Mouse (Mus musculus) heart, embryonic 10.5 days (tissue): ENCODE measurements around the gene Chmp2a. TPM values are rescaled to one million over a fixed set of nuclear protein-coding genes. Genes with fewer than 3 reads are reported as not detected.
A peak's percentile ranks its signal among the peaks of the same experiment; 100 is the strongest.

Experiments used
- DNase-seq: peaks from one replicate; pipeline ENCODE4 v3.0.0-alpha.2; 2017; ENCODE audit warnings: low spot score
- H3K27ac ChIP-seq: fragments of 300-500 bp; sonication (generic); 2 replicates; pipeline ENCODE4 v1.5.1; 2016; ENCODE audit warnings: mild to moderate bottlenecking
- H3K27me3 ChIP-seq: fragments of 300-500 bp; sonication (generic); 2 replicates; pipeline ENCODE4 v1.6.1; 2016; ENCODE audit warnings: mild to moderate bottlenecking; ENCODE audit not compliant: poor library complexity, insufficient read depth, severe bottlenecking
- H3K36me3 ChIP-seq: fragments of 300-500 bp; sonication (generic); 2 replicates; pipeline ENCODE4 v1.6.1; 2016; ENCODE audit warnings: mild to moderate bottlenecking, moderate library complexity
- H3K4me1 ChIP-seq: fragments of 300-500 bp; sonication (generic); 2 replicates; pipeline ENCODE4 v1.6.1; 2016; ENCODE audit warnings: mild to moderate bottlenecking
- H3K4me3 ChIP-seq: fragments of 300-500 bp; sonication (generic); 2 replicates; pipeline ENCODE4 v1.5.1; 2016; ENCODE audit warnings: mild to moderate bottlenecking, moderate library complexity
- H3K9me3 ChIP-seq: fragments of 300-500 bp; sonication (generic); 2 replicates; pipeline ENCODE4 v1.6.1; 2016; ENCODE audit warnings: mild to moderate bottlenecking, moderate library complexity
- WGBS: fragments of 180-500 bp; shearing (Covaris S2); methylation state at CpG from one replicate; pipeline ENCODE4 v1.1.7; 2016; 5-methylcytosine and 5-hydroxymethylcytosine counted together
- polyA plus RNA-seq: library from polyadenylated mRNA; unstranded; fragments of >200 nt; fragmentation: Nextera tagmentation; extraction: Ambion mirVana; gene quantifications from 2 replicates; pipeline ENCODE4 v1.2.1, GENCODE M21; 2016

The Chmp2a gene
- polyA plus RNA-seq, 1 experiment from 2014 or later: 129 TPM

- 29% methylated on average over 16 of the region's 16 CpGs for WGBS
- Histone ChIP-seq H3K27me3 (peaks cover 45% of the 10 kb centered on the region), H3K4me3 (peak overlapping the region; percentile 61), H3K4me1 (peaks cover 27% of the 10 kb centered on the region), H3K27ac (0 out of 2 replicates have a peak overlapping the region, but pooled peaks have one; percentile 37), H3K36me3 (no peaks in the 10 kb centered on the region), H3K9me3 (peaks cover 7% of the 10 kb centered on the region; the same call in 1 of the 2 replicates)
- DNase-seq: no peak
These were observed 8.5 kb upstream of the Chmp2a start for GRCm38 (mm10) chr7:13043120-13043444.

GRCm38 (mm10) chr7:13042511-13042910 is 7.9 kb upstream of the Chmp2a start:
- no peak for DNase-seq
- Histone ChIP-seq H3K4me1 (peaks cover 27% of the 10 kb centered on the region), H3K27ac (no peak overlapping the region), H3K27me3 (peaks cover 45% of the 10 kb centered on the region), H3K4me3 (no peak overlapping the region), H3K36me3 (no peaks in the 10 kb centered on the region), H3K9me3 (peaks cover 7% of the 10 kb centered on the region; the same call in 1 of the 2 replicates)
- 65% methylated on average over 6 of the region's 6 CpGs for WGBS

- Histone ChIP-seq H3K27me3 (peaks cover 45% of the 10 kb centered on the region), H3K4me1 (peaks cover 33% of the 10 kb centered on the region), H3K36me3 (peaks cover 2% of the 10 kb centered on the region), H3K4me3 (no peak overlapping the region), H3K27ac (no peak overlapping the region), H3K9me3 (peaks cover 7% of the 10 kb centered on the region; the same call in 1 of the 2 replicates)
- WGBS: 52% methylated on average over 1 of the region's 1 CpGs
- no peak for DNase-seq
These were observed 6.6 kb upstream of the Chmp2a start for GRCm38 (mm10) chr7:13041256-13041655.

- WGBS: 62% methylated on average over 1 of the region's 1 CpGs
- Histone ChIP-seq H3K4me1 (peaks cover 39% of the 10 kb centered on the region), H3K36me3 (peaks cover 17% of the 10 kb centered on the region), H3K4me3 (peak overlapping the region; percentile 85), H3K9me3 (peaks cover 7% of the 10 kb centered on the region; the same call in 1 of the 2 replicates), H3K27ac (peak overlapping the region; percentile 100), H3K27me3 (peaks cover 29% of the 10 kb centered on the region)
- DNase-seq: no peak
These were observed 4.6 kb upstream of the Chmp2a start for GRCm38 (mm10) chr7:13039181-13039580.

- H3K9me3 ChIP-seq: peaks cover 7% of the 10 kb centered on the region; the same call in 1 of the 2 replicates
- peaks cover 17% of the 10 kb centered on the region for H3K36me3 ChIP-seq
- H3K4me1 ChIP-seq: peaks cover 34% of the 10 kb centered on the region
- peak overlapping the region; percentile 100 for H3K27ac ChIP-seq
- H3K4me3 ChIP-seq: peak overlapping the region; percentile 85
- peaks cover 24% of the 10 kb centered on the region for H3K27me3 ChIP-seq
- 20% methylated on average over 15 of the region's 15 CpGs for WGBS
- no peak for DNase-seq
These were observed 4.1 kb upstream of the Chmp2a start for GRCm38 (mm10) chr7:13038621-13039169.

- under 1% methylated on average over 55 of the region's 65 CpGs for WGBS
- Histone ChIP-seq H3K4me1 (peaks cover 32% of the 10 kb centered on the region), H3K27ac (peak within 1 kb of the TSS; percentile 100), H3K9me3 (peaks cover 2% of the 10 kb centered on the region; the same call in 1 of the 2 replicates), H3K4me3 (peak within 1 kb of the TSS; percentile 85), H3K36me3 (peaks cover 22% of the 10 kb centered on the region), H3K27me3 (peaks cover 17% of the 10 kb centered on the region)
- DNase-seq: peak; percentile 99
These were observed 3.4 kb upstream of the Chmp2a start, which contains the start of gene Ube2m for GRCm38 (mm10) chr7:13037901-13038555. Gene Ube2m, minus strand, starts transcription at chr7:13038275.

GRCm38 (mm10) chr7:13037366-13037765 is 2.8 kb upstream of the Chmp2a start:
- under 1% methylated on average over 31 of the region's 33 CpGs for WGBS
- Histone ChIP-seq H3K4me1 (peaks cover 32% of the 10 kb centered on the region), H3K27me3 (peaks cover 11% of the 10 kb centered on the region), H3K27ac (peak overlapping the region; percentile 100), H3K36me3 (peaks cover 29% of the 10 kb centered on the region), H3K9me3 (no peaks in the 10 kb centered on the region), H3K4me3 (peak overlapping the region; percentile 85)
- no peak for DNase-seq

- WGBS: 35% methylated on average over 4 of the region's 4 CpGs
- no peak for DNase-seq
- no peaks in the 10 kb centered on the region for H3K9me3 ChIP-seq
- H3K4me1 ChIP-seq: peaks cover 32% of the 10 kb centered on the region
- H3K36me3 ChIP-seq: peaks cover 35% of the 10 kb centered on the region
- H3K27ac ChIP-seq: peak overlapping the region; percentile 100
- peak overlapping the region; percentile 85 for H3K4me3 ChIP-seq
- peaks cover 5% of the 10 kb centered on the region for H3K27me3 ChIP-seq
These were observed 2.2 kb upstream of the Chmp2a start for GRCm38 (mm10) chr7:13036806-13037205.

GRCm38 (mm10) chr7:13035211-13035855 is 726 bp upstream of the Chmp2a start:
- 88% methylated on average over 17 of the region's 17 CpGs for WGBS
- H3K36me3 ChIP-seq: peaks cover 49% of the 10 kb centered on the region

GRCm38 (mm10) chr7:13033451-13034147 is 1.0 kb downstream of the Chmp2a start:
- Histone ChIP-seq H3K4me1 (peaks cover 22% of the 10 kb centered on the region), H3K9me3 (no peaks in the 10 kb centered on the region), H3K27me3 (no peaks in the 10 kb centered on the region), H3K27ac (peak overlapping the region; percentile 89), H3K4me3 (peak overlapping the region; percentile 67), H3K36me3 (peaks cover 67% of the 10 kb centered on the region)
- 47% methylated on average over 13 of the region's 13 CpGs for WGBS
- no peak for DNase-seq

More at GRCm38 (mm10) chr7:13035211-13035855, 726 bp upstream of the Chmp2a start:
- Histone ChIP-seq H3K27me3 (no peaks in the 10 kb centered on the region), H3K4me1 (peaks cover 32% of the 10 kb centered on the region), H3K27ac (peak overlapping the region; percentile 89; the same call in 1 of the 2 replicates), H3K4me3 (peak overlapping the region; percentile 67), H3K9me3 (no peaks in the 10 kb centered on the region)
- DNase-seq: no peak

- H3K27ac ChIP-seq: no peak overlapping the region
- no peaks in the 10 kb centered on the region for H3K9me3 ChIP-seq
- H3K4me1 ChIP-seq: peaks cover 20% of the 10 kb centered on the region
- no peak for DNase-seq
- H3K27me3 ChIP-seq: no peaks in the 10 kb centered on the region
- 90% methylated on average over 7 of the region's 7 CpGs for WGBS
- H3K36me3 ChIP-seq: peaks cover 77% of the 10 kb centered on the region
- no peak overlapping the region for H3K4me3 ChIP-seq
These were observed 2.1 kb downstream of the Chmp2a start for GRCm38 (mm10) chr7:13032541-13032940.

GRCm38 (mm10) chr7:13031983-13032382 is 2.6 kb downstream of the Chmp2a start:
- peaks cover 20% of the 10 kb centered on the region for H3K4me1 ChIP-seq
- H3K27me3 ChIP-seq: no peaks in the 10 kb centered on the region
- DNase-seq: no peak
- H3K4me3 ChIP-seq: no peak overlapping the region
- H3K36me3 ChIP-seq: peaks cover 83% of the 10 kb centered on the region
- H3K9me3 ChIP-seq: no peaks in the 10 kb centered on the region
- WGBS: 85% methylated on average over 2 of the region's 2 CpGs
- H3K27ac ChIP-seq: no peak overlapping the region
